Mouse (Mus musculus) small intestine, adult 2 months (tissue): ENCODE results near the gene Sav1. TPM values are rescaled to one million over a fixed set of nuclear protein-coding genes. Genes with fewer than 3 reads are reported as not detected.

ENCODE experiments used
- H3K27ac ChIP-seq: fragments of 200-500 bp; 2 replicates; pipeline ENCODE4 v1.5.1; 2012; ENCODE audit warnings: low read depth, low read length, control low read depth, inconsistent platforms; ENCODE audit not compliant: insufficient read depth
- H3K27me3 ChIP-seq: fragments of 200-500 bp; 2 replicates; pipeline ENCODE4 v1.6.1; 2012; ENCODE audit warnings: mild to moderate bottlenecking, moderate library complexity, low read length, inconsistent platforms; ENCODE audit not compliant: control insufficient read depth, insufficient read depth
- H3K36me3 ChIP-seq: fragments of 200-500 bp; 2 replicates; pipeline ENCODE4 v1.6.1; 2012; ENCODE audit warnings: mild to moderate bottlenecking, low read length, control low read depth, inconsistent platforms; ENCODE audit not compliant: control insufficient read depth, insufficient read depth
- H3K4me1 ChIP-seq: fragments of 200-500 bp; 2 replicates; pipeline ENCODE4 v1.6.1; 2012; ENCODE audit warnings: low read length, inconsistent platforms, mixed read lengths; ENCODE audit not compliant: control insufficient read depth, insufficient read depth, insufficient read length
- H3K4me3 ChIP-seq: fragments of 200-500 bp; 2 replicates; pipeline ENCODE4 v1.5.1; 2012; ENCODE audit warnings: low read depth, mild to moderate bottlenecking, control low read depth, inconsistent platforms, low read length, moderate library complexity
- CTCF ChIP-seq: fragments of 200-500 bp; IDR thresholded peaks from 2 replicates; pipeline ENCODE4 v1.5.1; 2012; ENCODE audit warnings: low read depth, mild to moderate bottlenecking, control low read depth, inconsistent platforms, low read length, moderate library complexity, mixed read lengths; ENCODE audit not compliant: insufficient replicate concordance, insufficient read length; ENCODE audit errors: extremely low read depth
- POLR2A ChIP-seq: fragments of 200-500 bp; IDR thresholded peaks from 2 replicates; pipeline ENCODE4 v1.6.1; 2012; ENCODE audit warnings: low read depth, mild to moderate bottlenecking, control low read depth, inconsistent platforms, low read length, moderate library complexity
- WGBS: fragments of 180-500 bp; shearing (Covaris S2); methylation state at CpG from one replicate; pipeline ENCODE4 v1.1.7; 2018; 5-methylcytosine and 5-hydroxymethylcytosine counted together
- polyA plus RNA-seq: library from polyadenylated mRNA; depleted of rRNA; stranded (reverse); fragments of >200 nt; gene quantifications from 2 replicates; pipeline ENCODE4 v1.2.3, GENCODE M21; 2012

Sav1 gene
- polyA plus RNA-seq, 1 experiment = 4.7 TPM

GRCm38 (mm10) chr12:69963141-69963540 lies 23.7 kb downstream of the Sav1 start:
- H3K36me3 ChIP-seq = peaks cover 39% of the 10 kb centered on the region
- no peaks in the 10 kb centered on the region for H3K27me3 ChIP-seq
- 88% methylated on average over 6 of the region's 6 CpGs for WGBS
- no peaks in the 10 kb centered on the region for H3K4me1 ChIP-seq
- no peak for TF ChIP-seq POLR2A
- TF ChIP-seq CTCF = no peak
- no peak overlapping the region for H3K27ac ChIP-seq
- no peak overlapping the region for H3K4me3 ChIP-seq

GRCm38 (mm10) chr12:69962468-69962867 lies 24.3 kb downstream of the Sav1 start:
- no peak for TF ChIP-seq POLR2A
- peak; percentile 54; the same call in 1 of the 2 replicates for TF ChIP-seq CTCF
- H3K36me3 ChIP-seq = peaks cover 37% of the 10 kb centered on the region
- H3K4me3 ChIP-seq = no peak overlapping the region
- H3K4me1 ChIP-seq = no peaks in the 10 kb centered on the region
- H3K27ac ChIP-seq = no peak overlapping the region
- whole genome bisulfite sequencing = 51% methylated on average over 4 of the region's 4 CpGs
- no peaks in the 10 kb centered on the region for H3K27me3 ChIP-seq

DNA sequence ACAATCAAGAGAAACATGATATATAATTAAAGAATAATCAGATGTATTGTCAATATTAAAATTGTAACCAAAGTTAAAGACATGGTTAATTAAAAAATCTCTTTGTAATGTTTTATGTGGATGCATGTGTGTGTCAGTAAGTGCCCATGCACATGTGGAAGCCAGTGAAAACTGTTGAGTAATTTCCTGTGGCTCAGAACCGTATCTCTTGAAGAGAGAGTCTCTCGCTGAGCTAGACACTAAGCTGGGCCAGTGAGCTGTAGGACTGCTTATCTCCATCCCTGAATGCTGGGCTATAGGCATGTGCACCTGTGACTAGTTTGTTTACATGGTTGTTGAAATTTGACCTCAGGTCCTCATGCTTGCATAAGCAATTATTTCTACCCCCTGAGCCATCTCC lies 29.4 kb downstream of the Sav1 start:
- WGBS = 61% methylated on average over 2 of the region's 2 CpGs
- TF ChIP-seq CTCF (no peak), POLR2A (no peak)
- Histone ChIP-seq H3K27me3 (no peaks in the 10 kb centered on the region), H3K36me3 (peaks cover 10% of the 10 kb centered on the region), H3K27ac (no peak overlapping the region), H3K4me3 (no peak overlapping the region), H3K4me1 (no peaks in the 10 kb centered on the region)

- Histone ChIP-seq H3K4me1 (no peaks in the 10 kb centered on the region), H3K4me3 (no peak overlapping the region), H3K27ac (no peak overlapping the region), H3K36me3 (no peaks in the 10 kb centered on the region), H3K27me3 (no peaks in the 10 kb centered on the region)
- TF ChIP-seq POLR2A (no peak), CTCF (no peak)
- 72% methylated on average over 3 of the region's 3 CpGs for WGBS
Observed at GRCm38 (mm10) chr12:69947502-69947901, 39.3 kb downstream of the Sav1 start.

DNA sequence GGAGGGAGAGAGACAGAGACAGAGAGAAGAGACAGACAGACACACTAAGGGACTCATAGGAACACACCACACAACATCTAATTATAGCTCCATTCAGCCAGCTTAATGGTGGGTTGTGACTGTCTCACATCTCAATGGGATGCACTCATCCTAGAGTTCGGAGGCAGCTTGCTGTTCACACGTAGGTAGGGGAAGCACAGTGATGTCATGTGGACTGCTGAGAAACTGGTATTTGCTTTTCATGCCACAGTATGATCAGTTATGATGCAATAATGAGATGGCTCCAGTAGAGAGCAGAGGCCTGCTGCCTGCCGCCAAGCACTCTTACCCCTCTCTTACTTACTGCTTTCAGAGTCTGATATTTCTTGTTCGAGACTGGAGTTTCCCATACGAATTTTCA lies 40.9 kb downstream of the Sav1 start:
- Histone ChIP-seq H3K4me1 (no peaks in the 10 kb centered on the region), H3K27ac (no peak overlapping the region), H3K36me3 (no peaks in the 10 kb centered on the region), H3K27me3 (no peaks in the 10 kb centered on the region), H3K4me3 (no peak overlapping the region)
- WGBS = 92% methylated on average over 5 of the region's 5 CpGs
- TF ChIP-seq POLR2A (no peak), CTCF (no peak)

- H3K4me1 ChIP-seq = no peaks in the 10 kb centered on the region
- no peaks in the 10 kb centered on the region for H3K36me3 ChIP-seq
- TF ChIP-seq POLR2A (no peak), CTCF (no peak)
- H3K27ac ChIP-seq = no peak overlapping the region
- H3K27me3 ChIP-seq = no peaks in the 10 kb centered on the region
- WGBS = 20% methylated on average over 1 of the region's 1 CpGs
- H3K4me3 ChIP-seq = no peak overlapping the region
Observed at GRCm38 (mm10) chr12:69941655-69942329, 45.0 kb downstream of the Sav1 start.

DNA sequence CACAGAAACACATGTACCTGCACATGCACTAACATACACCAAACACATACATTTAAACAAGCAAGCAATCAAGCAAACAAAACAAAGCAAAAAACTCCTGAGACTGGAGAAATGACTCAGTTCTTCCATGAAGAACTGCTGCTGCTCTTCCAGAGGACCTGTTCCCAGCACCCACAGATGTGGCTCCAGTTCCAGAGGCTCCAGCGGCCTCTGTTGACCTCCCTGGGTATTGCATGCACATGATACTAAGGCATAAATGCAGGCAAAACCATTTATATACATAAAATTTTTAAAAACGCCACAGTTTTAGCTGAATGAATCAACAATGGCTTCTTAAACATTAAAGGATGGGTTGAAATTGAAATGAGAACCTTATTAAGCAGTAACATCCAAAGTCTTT lies 47.5 kb downstream of the Sav1 start:
- H3K4me3 ChIP-seq = no peak overlapping the region
- H3K27ac ChIP-seq = no peak overlapping the region
- 72% methylated on average over 2 of the region's 2 CpGs for WGBS
- H3K36me3 ChIP-seq = no peaks in the 10 kb centered on the region
- H3K4me1 ChIP-seq = no peaks in the 10 kb centered on the region
- no peaks in the 10 kb centered on the region for H3K27me3 ChIP-seq
- TF ChIP-seq POLR2A = no peak

- Histone ChIP-seq H3K36me3 (no peaks in the 10 kb centered on the region), H3K27ac (no peak overlapping the region), H3K4me1 (no peaks in the 10 kb centered on the region), H3K27me3 (no peaks in the 10 kb centered on the region), H3K4me3 (no peak overlapping the region)
- TF ChIP-seq POLR2A = no peak
- TF ChIP-seq CTCF = no peak
- WGBS = 76% methylated on average over 5 of the region's 5 CpGs
Observed at GRCm38 (mm10) chr12:69937731-69938130, 49.1 kb downstream of the Sav1 start.
